Mouse (Mus musculus): ENCODE results near the gene Nfe2l1. TPM values are rescaled to one million over a fixed set of nuclear protein-coding genes. Genes with fewer than 3 reads are reported as not detected.

Nfe2l1 gene
- 75.6 and 81.1 TPM in 2 replicates for polyA plus RNA-seq (2015; fragmentation: Nextera tagmentation; extraction: Ambion mirVana)

GRCm38 (mm10) chr11:96829813-96830538 is at the start of gene Nfe2l1:
TSS of gene Nfe2l1 (minus strand) at chr11:96829968.
- H3K27ac ChIP-seq, result peak within 1 kb of the TSS; percentile 98
- under 1% methylated on average over 51 of the region's 51 CpGs for WGBS
- H3K36me3 ChIP-seq, result peaks cover 27% of the 10 kb centered on the region
- H3K4me2 ChIP-seq, result peak within 1 kb of the TSS; percentile 56
- peaks cover 38% of the 10 kb centered on the region for H3K4me1 ChIP-seq
- ATAC-seq (ENCODE audit: insufficient number of reproducible peaks, low FRiP score, low TSS enrichment, low read depth), result peak; percentile 99
- H3K9ac ChIP-seq, result peak within 1 kb of the TSS; percentile 81
- no peaks in the 10 kb centered on the region for H3K27me3 ChIP-seq
- H3K4me3 ChIP-seq, result peak within 1 kb of the TSS; percentile 78
- no peaks in the 10 kb centered on the region for H3K9me3 ChIP-seq

GRCm38 (mm10) chr11:96879359-96879758 is 49.6 kb upstream of the Nfe2l1 start:
- Histone ChIP-seq H3K27me3 (peaks cover 17% of the 10 kb centered on the region), H3K9ac (no peak overlapping the region), H3K27ac (no peak overlapping the region), H3K4me1 (peaks cover 15% of the 10 kb centered on the region), H3K9me3 (no peaks in the 10 kb centered on the region), H3K36me3 (no peaks in the 10 kb centered on the region), H3K4me3 (no peak overlapping the region), H3K4me2 (no peak overlapping the region)
- no peak for ATAC-seq (ENCODE audit: insufficient number of reproducible peaks, low FRiP score, low TSS enrichment, low read depth)
- WGBS, result 52% methylated on average over 7 of the region's 7 CpGs

- Histone ChIP-seq H3K4me3 (no peak overlapping the region), H3K4me1 (peaks cover 18% of the 10 kb centered on the region), H3K27me3 (peaks cover 17% of the 10 kb centered on the region), H3K9me3 (no peaks in the 10 kb centered on the region), H3K27ac (no peak overlapping the region), H3K4me2 (no peak overlapping the region), H3K36me3 (no peaks in the 10 kb centered on the region), H3K9ac (no peak overlapping the region)
- ATAC-seq (ENCODE audit: insufficient number of reproducible peaks, low FRiP score, low TSS enrichment, low read depth), result no peak
- WGBS, result 69% methylated on average over 3 of the region's 3 CpGs
Observed at GRCm38 (mm10) chr11:96878715-96879114, 48.9 kb upstream of the Nfe2l1 start.

GRCm38 (mm10) chr11:96877071-96877470 is 47.3 kb upstream of the Nfe2l1 start:
- no peak overlapping the region for H3K4me3 ChIP-seq
- H3K27ac ChIP-seq, result no peak overlapping the region
- H3K27me3 ChIP-seq, result peaks cover 17% of the 10 kb centered on the region
- no peak for ATAC-seq (ENCODE audit: insufficient number of reproducible peaks, low FRiP score, low TSS enrichment, low read depth)
- peaks cover 33% of the 10 kb centered on the region for H3K4me1 ChIP-seq
- no peaks in the 10 kb centered on the region for H3K36me3 ChIP-seq
- H3K4me2 ChIP-seq, result no peak overlapping the region
- H3K9me3 ChIP-seq, result no peaks in the 10 kb centered on the region
- 37% methylated on average over 4 of the region's 4 CpGs for WGBS
- H3K9ac ChIP-seq, result no peak overlapping the region

DNA sequence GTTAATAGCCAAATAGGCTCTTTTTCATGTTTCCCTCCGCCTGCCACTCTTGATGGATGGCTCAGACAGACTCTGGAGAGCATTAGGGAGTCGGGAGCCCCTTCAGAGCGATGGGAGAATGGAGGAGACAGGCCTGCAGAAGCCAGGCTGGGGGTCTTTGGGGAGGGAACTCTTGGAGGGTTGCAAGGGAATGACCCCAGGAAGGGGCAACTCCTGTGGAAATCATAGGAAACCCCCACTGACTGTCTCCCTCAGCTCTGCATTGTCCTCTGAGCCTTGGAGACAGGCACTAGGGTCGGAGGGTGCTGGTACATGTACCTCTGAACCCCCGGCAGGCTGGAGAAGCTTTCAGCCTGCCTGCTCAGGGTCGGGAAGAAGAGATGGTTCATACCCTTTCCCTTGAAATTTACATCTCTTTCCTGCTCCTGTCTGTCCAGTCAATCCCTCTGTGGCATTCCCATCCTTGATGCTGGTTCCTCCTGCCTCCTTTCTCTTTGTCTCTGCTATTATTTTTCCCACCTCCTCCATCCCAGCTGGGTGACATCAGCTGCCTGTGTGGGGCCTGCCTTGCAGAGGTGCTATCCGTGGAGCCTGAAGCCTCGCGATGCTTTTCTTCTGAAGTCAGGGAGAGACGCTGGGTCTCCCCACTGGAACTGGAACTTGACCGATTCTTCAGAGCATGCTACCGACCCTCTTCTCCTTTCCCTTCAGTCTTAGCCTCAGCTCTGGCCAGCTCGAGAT is 46.7 kb upstream of the Nfe2l1 start:
- Histone ChIP-seq H3K4me2 (peak overlapping the region; percentile 89), H3K4me1 (peaks cover 33% of the 10 kb centered on the region), H3K9ac (no peak overlapping the region), H3K36me3 (no peaks in the 10 kb centered on the region), H3K9me3 (no peaks in the 10 kb centered on the region), H3K4me3 (peak overlapping the region; percentile 41; the same call in 1 of the 2 replicates), H3K27me3 (peaks cover 17% of the 10 kb centered on the region), H3K27ac (no peak overlapping the region)
- 10% methylated on average over 13 of the region's 13 CpGs for WGBS
- no peak for ATAC-seq (ENCODE audit: insufficient number of reproducible peaks, low FRiP score, low TSS enrichment, low read depth)

GRCm38 (mm10) chr11:96875745-96876144 is 46.0 kb upstream of the Nfe2l1 start:
- Histone ChIP-seq H3K9me3 (no peaks in the 10 kb centered on the region), H3K4me1 (peaks cover 33% of the 10 kb centered on the region), H3K9ac (no peak overlapping the region), H3K4me3 (peak overlapping the region; percentile 41), H3K4me2 (peak overlapping the region; percentile 89), H3K27ac (no peak overlapping the region), H3K27me3 (peaks cover 17% of the 10 kb centered on the region), H3K36me3 (no peaks in the 10 kb centered on the region)
- under 1% methylated on average over 35 of the region's 35 CpGs for WGBS
- ATAC-seq (ENCODE audit: insufficient number of reproducible peaks, low FRiP score, low TSS enrichment, low read depth), result no peak

GRCm38 (mm10) chr11:96875270-96875669 is 45.5 kb upstream of the Nfe2l1 start:
- no peak overlapping the region for H3K9ac ChIP-seq
- no peaks in the 10 kb centered on the region for H3K36me3 ChIP-seq
- WGBS, result 24% methylated on average over 4 of the region's 4 CpGs
- peaks cover 33% of the 10 kb centered on the region for H3K4me1 ChIP-seq
- no peaks in the 10 kb centered on the region for H3K9me3 ChIP-seq
- H3K27ac ChIP-seq, result no peak overlapping the region
- peaks cover 17% of the 10 kb centered on the region for H3K27me3 ChIP-seq
- peak overlapping the region; percentile 89 for H3K4me2 ChIP-seq
- peak overlapping the region; percentile 41 for H3K4me3 ChIP-seq
- no peak for ATAC-seq (ENCODE audit: insufficient number of reproducible peaks, low FRiP score, low TSS enrichment, low read depth)

- ATAC-seq (ENCODE audit: insufficient number of reproducible peaks, low FRiP score, low TSS enrichment, low read depth), result 0 out of 2 replicates have a peak, but pooled peaks have one; percentile 42
- H3K4me2 ChIP-seq, result no peak overlapping the region
- H3K9me3 ChIP-seq, result no peaks in the 10 kb centered on the region
- peak overlapping the region; percentile 3; the same call in 1 of the 2 replicates for H3K27ac ChIP-seq
- no peak overlapping the region for H3K4me3 ChIP-seq
- H3K4me1 ChIP-seq, result peaks cover 33% of the 10 kb centered on the region
- H3K36me3 ChIP-seq, result no peaks in the 10 kb centered on the region
- H3K9ac ChIP-seq, result 0 out of 2 replicates have a peak overlapping the region, but pooled peaks have one; percentile 2
- 35% methylated on average over 11 of the region's 11 CpGs for WGBS
- peaks cover 17% of the 10 kb centered on the region for H3K27me3 ChIP-seq
Observed at GRCm38 (mm10) chr11:96873601-96874140, 43.9 kb upstream of the Nfe2l1 start.

GRCm38 (mm10) chr11:96872441-96873379 is 42.9 kb upstream of the Nfe2l1 start:
- ATAC-seq (ENCODE audit: insufficient number of reproducible peaks, low FRiP score, low TSS enrichment, low read depth), result no peak
- 11% methylated on average over 24 of the region's 24 CpGs for WGBS

GRCm38 (mm10) chr11:96867149-96867548 is 37.4 kb upstream of the Nfe2l1 start:
- H3K27me3 ChIP-seq, result peaks cover 9% of the 10 kb centered on the region; the same call in 1 of the 2 replicates
- no peaks in the 10 kb centered on the region for H3K36me3 ChIP-seq
- no peak overlapping the region for H3K9ac ChIP-seq
- H3K9me3 ChIP-seq, result no peaks in the 10 kb centered on the region
- H3K4me1 ChIP-seq, result peaks cover 22% of the 10 kb centered on the region
- no peak overlapping the region for H3K4me2 ChIP-seq
- no peak overlapping the region for H3K4me3 ChIP-seq
- no peak for ATAC-seq (ENCODE audit: insufficient number of reproducible peaks, low FRiP score, low TSS enrichment, low read depth)
- no peak overlapping the region for H3K27ac ChIP-seq
- WGBS, result 9% methylated on average over 5 of the region's 5 CpGs

More at GRCm38 (mm10) chr11:96872441-96873379, 42.9 kb upstream of the Nfe2l1 start:
- H3K9ac ChIP-seq, result no peak overlapping the region
- no peaks in the 10 kb centered on the region for H3K36me3 ChIP-seq
- H3K4me1 ChIP-seq, result peaks cover 33% of the 10 kb centered on the region
- H3K27me3 ChIP-seq, result peaks cover 15% of the 10 kb centered on the region
- H3K4me2 ChIP-seq, result peak overlapping the region; percentile 15; the same call in 1 of the 2 replicates
- H3K27ac ChIP-seq, result peak overlapping the region; percentile 54; the same call in 1 of the 2 replicates
- H3K4me3 ChIP-seq, result no peak overlapping the region
- no peaks in the 10 kb centered on the region for H3K9me3 ChIP-seq
